Mouse (Mus musculus) bone marrow macrophage, adult 2 months (primary cell): ENCODE data around the gene Ryk.

ENCODE experiments used
- CTCF ChIP-seq: IDR thresholded peaks from 2 replicates; pipeline ENCODE4 v1.5.1; 2012; ENCODE audit warnings: low read depth, mild to moderate bottlenecking, low read length, moderate library complexity
- POLR2A ChIP-seq: IDR thresholded peaks from 2 replicates; pipeline ENCODE4 v1.6.1; 2012; ENCODE audit warnings: mild to moderate bottlenecking, low read depth, low read length, borderline replicate concordance

DNA sequence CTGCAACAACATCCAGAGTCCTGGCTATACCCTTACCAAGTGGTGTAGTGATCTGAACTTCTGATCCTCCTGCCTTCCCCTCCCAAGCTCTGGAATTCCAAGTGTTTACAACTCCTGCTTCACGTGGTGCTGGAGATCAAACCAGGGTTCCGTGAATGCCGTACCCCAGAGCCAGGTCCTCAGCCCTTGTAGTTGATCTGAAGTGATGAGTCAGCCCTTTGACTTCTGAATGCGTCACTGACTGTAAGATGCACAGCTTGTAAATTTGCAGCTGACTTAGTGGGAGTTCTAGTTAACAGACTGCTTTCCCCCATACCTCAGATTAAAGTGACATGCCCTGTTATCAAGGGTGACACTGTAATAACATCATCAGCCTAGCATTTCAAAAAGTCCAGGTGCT lies 8.9 kb downstream of the Ryk start:
- TF ChIP-seq CTCF: no peak
- no peak for TF ChIP-seq POLR2A
